Mouse (Mus musculus) heart, postnatal 0 days (tissue): ENCODE data around the gene 1190005I06Rik. TPM values are rescaled to one million over a fixed set of nuclear protein-coding genes. Genes with fewer than 3 reads are reported as not detected.

Experiments used
- ATAC-seq: fragments of 200-750 bp; cut with Nextera tagmentation; 2 replicates; pipeline ENCODE4 v1.8.0; 2017; ENCODE audit warnings: low read depth, moderate number of reproducible peaks, moderate library complexity; ENCODE audit not compliant: insufficient read depth
- DNase-seq: peaks from one replicate; pipeline ENCODE4 v3.0.0-alpha.2; 2016; ENCODE audit warnings: low spot score
- H3K27ac ChIP-seq: fragments of 300-500 bp; sonication (generic); 2 replicates; pipeline ENCODE4 v1.5.1; 2014; ENCODE audit warnings: low read depth, mild to moderate bottlenecking
- H3K27me3 ChIP-seq: fragments of 300-500 bp; sonication (generic); 2 replicates; pipeline ENCODE4 v1.6.1; 2014; ENCODE audit warnings: low read length, mixed read lengths; ENCODE audit not compliant: control insufficient read depth, insufficient read depth
- H3K36me3 ChIP-seq: fragments of 300-500 bp; sonication (generic); replicated peaks from 2 replicates; pipeline ENCODE4 v1.6.1; 2014; ENCODE audit warnings: low read length, mixed read lengths; ENCODE audit not compliant: control insufficient read depth, insufficient read depth
- H3K4me1 ChIP-seq: fragments of 300-500 bp; sonication (generic); 2 replicates; pipeline ENCODE4 v1.6.1; 2014; ENCODE audit warnings: antibody characterized with exemption; ENCODE audit not compliant: control insufficient read depth, insufficient read depth
- H3K4me2 ChIP-seq: fragments of 300-500 bp; sonication (generic); 2 replicates; pipeline ENCODE4 v1.6.1; 2014; ENCODE audit warnings: low read depth, mild to moderate bottlenecking, low read length, moderate library complexity
- H3K4me3 ChIP-seq: fragments of 300-500 bp; sonication (generic); 2 replicates; pipeline ENCODE4 v1.5.1; 2014; ENCODE audit warnings: low read depth, low read length
- H3K9ac ChIP-seq: fragments of 300-500 bp; sonication (generic); replicated peaks from 2 replicates; pipeline ENCODE4 v1.6.1; 2014; ENCODE audit warnings: low read depth, low read length, mixed read lengths
- H3K9me3 ChIP-seq: fragments of 300-500 bp; sonication (generic); replicated peaks from 2 replicates; pipeline ENCODE4 v1.6.1; 2016; ENCODE audit warnings: low read length; ENCODE audit not compliant: control insufficient read depth
- CTCF ChIP-seq: IDR thresholded peaks from 2 replicates; pipeline ENCODE4 v1.5.1; 2016; ENCODE audit warnings: antibody characterized with exemption, control low read depth, low read depth
- EP300 ChIP-seq: IDR thresholded peaks from 2 replicates; pipeline ENCODE4 v1.6.1; 2016; ENCODE audit warnings: antibody characterized with exemption, low read depth
- WGBS: fragments of 180-500 bp; shearing (Covaris S2); extraction: QIAGEN DNeasy Blood & Tissue Kit; methylation state at CpG from one replicate; pipeline ENCODE4 v1.1.7; 2014; 5-methylcytosine and 5-hydroxymethylcytosine counted together
- polyA plus RNA-seq: library from polyadenylated mRNA; unstranded; fragments of >200 nt; fragmentation: Nextera tagmentation; extraction: Ambion mirVana; gene quantifications from 2 replicates; pipeline ENCODE4 v1.2.1, GENCODE M21; 2015
- total RNA-seq: library from RNA; depleted of rRNA; stranded (reverse); fragments of >200 nt; gene quantifications from 2 replicates; pipeline ENCODE4 v1.2.3, GENCODE M21; 2014; ENCODE audit warnings: low replicate concordance

Gene 1190005I06Rik
- total and polyA plus RNA-seq, 2 experiments from 2014 or later = 0.80 to 9.3 TPM

DNA sequence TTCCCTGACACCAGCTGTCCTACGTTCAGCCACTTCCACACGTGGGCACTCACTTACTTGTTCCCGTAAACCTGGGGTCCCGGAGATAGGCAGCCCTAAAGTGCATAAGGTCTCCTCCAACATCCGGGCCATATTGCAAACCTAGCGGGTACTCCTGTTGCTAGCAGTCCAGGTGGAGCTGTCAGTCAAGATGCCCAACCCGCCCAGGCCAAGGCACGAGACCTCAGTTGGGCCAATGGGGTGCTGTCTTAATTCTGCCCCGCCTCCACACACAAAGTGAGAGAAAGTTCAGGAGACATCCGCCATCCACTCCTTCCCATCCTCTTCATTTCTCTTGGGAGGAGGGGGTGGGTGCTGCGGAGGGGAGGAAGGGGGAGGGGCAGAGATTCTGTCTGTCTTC, 21.0 kb downstream of the 1190005I06Rik start:
- no peak overlapping the region for H3K9ac ChIP-seq
- H3K4me3 ChIP-seq = no peak overlapping the region
- H3K4me2 ChIP-seq = no peak overlapping the region
- peaks cover 3% of the 10 kb centered on the region; the same call in 1 of the 2 replicates for H3K4me1 ChIP-seq
- ATAC-seq = no peak
- no peaks in the 10 kb centered on the region for H3K36me3 ChIP-seq
- no peak overlapping the region for H3K27ac ChIP-seq
- no peak for DNase-seq
- TF ChIP-seq EP300 (no peak), CTCF (no peak)
- WGBS = 66% methylated on average over 11 of the region's 11 CpGs
- no peaks in the 10 kb centered on the region for H3K9me3 ChIP-seq
- no peaks in the 10 kb centered on the region for H3K27me3 ChIP-seq

DNA sequence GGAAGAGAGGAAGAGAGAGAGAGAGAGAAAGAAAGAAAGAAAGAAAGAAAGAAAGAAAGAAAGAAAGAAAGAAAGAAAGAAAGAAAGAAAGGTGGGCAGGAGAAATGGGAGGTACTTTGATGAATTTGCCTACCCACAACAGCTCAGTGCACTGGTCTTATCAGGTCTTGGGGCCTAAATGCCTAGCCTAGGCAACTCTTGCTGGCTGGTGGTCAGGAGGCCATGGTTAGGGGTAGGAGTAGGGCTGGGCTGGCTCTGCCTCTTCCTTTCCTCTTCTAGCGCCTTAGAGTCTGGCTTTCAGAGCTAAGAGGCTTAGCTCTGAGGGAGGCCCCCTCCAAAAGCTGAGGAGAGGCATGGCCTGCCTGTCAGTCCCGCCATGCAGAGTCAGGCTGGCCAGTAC, 23.8 kb downstream of the 1190005I06Rik start:
- no peak for ATAC-seq
- Histone ChIP-seq H3K36me3 (no peaks in the 10 kb centered on the region), H3K9ac (no peak overlapping the region), H3K27me3 (no peaks in the 10 kb centered on the region), H3K4me2 (no peak overlapping the region), H3K9me3 (no peaks in the 10 kb centered on the region), H3K27ac (no peak overlapping the region), H3K4me1 (peaks cover 13% of the 10 kb centered on the region; the same call in 1 of the 2 replicates), H3K4me3 (no peak overlapping the region)
- no peak for DNase-seq
- 39% methylated on average over 2 of the region's 2 CpGs for WGBS
- TF ChIP-seq EP300 = no peak
- TF ChIP-seq CTCF = no peak

DNA sequence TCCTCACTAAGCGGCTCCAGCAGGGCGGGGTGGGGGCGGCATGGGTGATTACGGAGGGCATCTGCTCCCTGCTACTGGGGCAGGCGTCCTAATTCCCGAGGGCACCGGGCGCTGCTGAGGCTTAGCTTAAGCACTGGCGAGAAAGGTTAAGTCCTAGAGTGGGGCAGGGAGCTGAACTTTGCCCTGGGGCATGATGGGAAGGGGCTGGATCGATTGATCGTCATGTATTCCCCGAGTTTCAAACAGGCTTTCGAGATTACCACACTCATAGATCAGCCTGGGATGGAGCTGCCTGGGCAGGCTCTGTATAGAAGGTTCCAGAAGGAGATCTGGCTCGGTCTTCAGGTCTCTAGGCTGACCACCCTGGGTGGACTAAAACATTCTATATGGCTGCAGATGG, 25.3 kb downstream of the 1190005I06Rik start:
- TF ChIP-seq CTCF (no peak), EP300 (no peak)
- Histone ChIP-seq H3K4me2 (no peak overlapping the region), H3K4me3 (no peak overlapping the region), H3K36me3 (no peaks in the 10 kb centered on the region), H3K9me3 (no peaks in the 10 kb centered on the region), H3K27me3 (no peaks in the 10 kb centered on the region), H3K27ac (no peak overlapping the region), H3K4me1 (peaks cover 18% of the 10 kb centered on the region; the same call in 1 of the 2 replicates), H3K9ac (no peak overlapping the region)
- WGBS = 67% methylated on average over 14 of the region's 14 CpGs
- no peak for ATAC-seq
- no peak for DNase-seq

DNA sequence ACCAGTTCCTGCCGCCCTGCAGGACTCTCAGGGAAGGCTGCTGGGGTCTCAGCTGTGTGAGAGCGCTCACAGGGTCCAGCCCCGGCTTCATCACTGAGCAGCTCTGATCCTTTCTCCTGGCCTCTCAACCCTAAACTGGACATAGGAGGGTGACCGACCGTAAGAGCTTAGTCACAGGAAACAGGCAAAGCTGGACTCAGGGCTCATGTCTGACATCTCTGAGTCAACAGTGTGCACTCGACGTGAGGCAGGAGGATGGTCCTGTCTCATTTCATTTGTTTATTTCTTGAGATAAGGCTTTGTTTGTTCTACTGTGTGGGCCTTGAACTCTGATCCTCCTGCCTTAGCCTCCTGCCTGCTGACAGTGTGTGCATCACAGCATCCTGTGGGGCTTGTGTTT, 27.0 kb downstream of the 1190005I06Rik start:
- H3K4me3 ChIP-seq = no peak overlapping the region
- ATAC-seq (no peak), DNase-seq (no peak)
- H3K27ac ChIP-seq = 0 out of 2 replicates have a peak overlapping the region, but pooled peaks have one; percentile 32
- no peaks in the 10 kb centered on the region for H3K9me3 ChIP-seq
- TF ChIP-seq CTCF (no peak), EP300 (no peak)
- no peaks in the 10 kb centered on the region for H3K27me3 ChIP-seq
- no peak overlapping the region for H3K4me2 ChIP-seq
- no peaks in the 10 kb centered on the region for H3K36me3 ChIP-seq
- H3K4me1 ChIP-seq = peaks cover 18% of the 10 kb centered on the region; the same call in 1 of the 2 replicates
- 58% methylated on average over 7 of the region's 7 CpGs for WGBS
- no peak overlapping the region for H3K9ac ChIP-seq

DNA sequence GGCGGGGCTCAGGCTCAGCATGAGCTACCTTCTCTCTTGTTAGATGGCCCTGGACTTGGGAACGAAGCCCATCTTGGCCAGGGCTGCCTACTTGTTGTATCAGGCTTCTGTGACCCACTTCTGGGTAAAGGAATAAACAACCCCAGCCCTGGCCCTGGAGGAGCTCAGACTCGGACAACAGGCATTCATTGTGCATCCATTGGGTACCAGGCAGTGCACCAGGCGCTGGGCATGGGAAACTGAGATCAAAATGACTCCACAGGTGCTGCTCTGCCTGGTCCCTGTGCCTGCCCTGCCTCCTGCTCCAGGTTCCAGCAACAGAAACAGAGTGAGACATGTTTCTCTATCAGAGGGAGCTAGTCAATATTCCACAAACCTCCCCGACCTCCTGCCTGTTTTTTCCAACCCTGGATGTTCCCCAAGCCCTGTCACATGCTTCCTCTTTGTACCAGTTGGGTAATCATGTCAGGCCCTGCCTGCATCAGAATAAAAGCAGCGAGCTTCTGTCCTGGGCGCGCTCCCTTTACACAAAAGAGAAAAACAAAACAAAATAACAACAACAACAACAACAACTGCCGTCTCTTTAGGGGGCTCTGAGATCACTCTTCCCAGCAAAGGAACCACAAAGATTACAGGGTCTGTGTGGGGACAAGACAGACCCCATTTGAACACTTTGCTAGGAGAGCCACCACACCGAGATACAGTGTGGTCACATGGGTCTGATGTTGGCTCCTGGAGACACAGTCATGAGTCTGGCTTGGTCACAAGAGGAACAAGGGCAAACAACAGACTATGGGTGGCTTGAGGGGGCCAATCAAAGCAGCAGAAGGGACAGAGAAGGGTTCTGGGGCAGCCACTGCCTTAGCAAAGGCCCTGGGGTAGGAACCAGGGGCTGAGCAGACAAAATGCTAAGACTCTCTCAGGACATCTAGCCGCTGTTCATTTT, 27.9 kb downstream of the 1190005I06Rik start:
- Histone ChIP-seq H3K27me3 (no peaks in the 10 kb centered on the region), H3K4me3 (no peak overlapping the region), H3K36me3 (no peaks in the 10 kb centered on the region), H3K9me3 (no peaks in the 10 kb centered on the region), H3K9ac (no peak overlapping the region), H3K4me1 (peaks cover 18% of the 10 kb centered on the region; the same call in 1 of the 2 replicates), H3K4me2 (no peak overlapping the region), H3K27ac (peak overlapping the region; percentile 32)
- 66% methylated on average over 11 of the region's 11 CpGs for WGBS
- ATAC-seq = peak; percentile 49
- TF ChIP-seq CTCF (no peak), EP300 (0 out of 2 replicates have a peak, but pooled peaks have one; percentile 28)
- no peak for DNase-seq
